Mouse (Mus musculus) liver, embryonic 14.5 days (tissue): ENCODE results near the gene Hmgcs2.

Source experiments
- CTCF ChIP-seq: IDR thresholded peaks from 2 replicates; pipeline ENCODE4 v1.5.1; 2016; ENCODE audit warnings: antibody characterized with exemption, low read depth, control low read depth
- EP300 ChIP-seq: IDR thresholded peaks from 2 replicates; pipeline ENCODE4 v1.6.1; 2016; ENCODE audit warnings: antibody characterized with exemption, low read depth

DNA sequence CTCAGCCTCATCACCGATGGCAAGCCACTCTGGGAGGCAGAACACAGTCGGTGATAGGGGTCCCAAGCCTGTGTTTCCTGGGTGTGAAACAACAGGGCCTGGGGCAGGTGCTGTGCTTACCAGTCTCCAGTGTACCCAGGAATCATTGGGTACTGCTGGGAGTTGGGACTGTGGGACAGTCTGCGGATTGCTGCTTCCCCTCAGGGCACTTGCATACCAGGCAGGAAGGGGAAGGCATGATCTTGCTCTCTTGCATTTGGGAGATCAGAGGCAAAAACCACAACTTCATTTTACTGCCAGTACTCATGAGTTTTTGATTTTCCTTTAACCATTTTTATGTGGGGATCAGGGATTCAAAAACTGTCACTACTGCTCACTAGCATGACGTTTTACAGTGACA is 21.5 kb upstream of the Hmgcs2 start:
- no peak for TF ChIP-seq CTCF
- TF ChIP-seq EP300: no peak
